Mouse (Mus musculus) retina, embryonic 14.5 days (tissue): Measurements from ENCODE around the gene Tll2.
A peak's percentile ranks its signal among the peaks of the same experiment; 100 is the strongest.

Experiments used
- DNase-seq: peaks from one replicate; pipeline ENCODE4 v3.0.0-alpha.2; 2015; ENCODE audit warnings: low spot score

The Tll2 gene

DNA sequence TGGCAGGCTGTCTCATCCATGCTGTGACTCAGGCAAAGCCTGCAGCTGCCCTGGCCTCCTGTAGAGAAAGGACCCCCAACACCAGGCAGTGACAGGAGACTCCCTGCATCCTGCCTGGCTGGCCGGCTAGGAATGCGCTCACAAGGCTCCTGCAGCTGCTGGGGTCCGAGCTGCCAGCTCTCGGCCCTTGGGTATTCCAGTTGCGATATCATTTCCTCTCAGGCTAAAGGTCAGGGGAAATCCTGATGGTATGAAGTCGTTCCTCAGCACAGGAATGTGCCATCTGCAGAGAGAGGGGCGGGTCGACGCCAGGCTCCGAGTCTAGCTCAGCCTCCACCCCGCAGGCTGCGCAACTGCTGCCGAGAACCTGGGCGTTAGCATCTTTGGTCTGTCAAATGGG lies 46.2 kb downstream of the Tll2 start:
- DNase-seq = no peak

DNA sequence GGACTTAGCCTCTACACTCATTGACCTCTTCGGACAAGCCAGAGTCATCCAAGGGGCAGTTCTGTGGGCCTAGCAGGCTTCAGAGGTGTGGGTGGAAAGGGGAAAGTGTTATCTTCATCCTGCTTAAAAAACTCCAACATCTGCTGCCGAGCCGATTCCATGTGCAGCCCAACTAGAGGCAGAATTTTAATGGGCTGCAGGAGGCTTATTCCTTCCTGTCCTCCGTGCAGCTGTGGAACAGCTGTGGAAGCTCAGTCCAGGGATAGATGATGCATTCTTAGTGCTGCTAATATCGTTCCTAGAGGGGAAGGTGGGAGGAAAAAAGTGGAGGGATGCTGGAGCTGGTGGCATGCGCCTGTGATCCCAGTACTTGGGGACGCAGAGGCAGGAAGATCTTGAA lies 52.0 kb downstream of the Tll2 start:
- DNase-seq = no peak

DNA sequence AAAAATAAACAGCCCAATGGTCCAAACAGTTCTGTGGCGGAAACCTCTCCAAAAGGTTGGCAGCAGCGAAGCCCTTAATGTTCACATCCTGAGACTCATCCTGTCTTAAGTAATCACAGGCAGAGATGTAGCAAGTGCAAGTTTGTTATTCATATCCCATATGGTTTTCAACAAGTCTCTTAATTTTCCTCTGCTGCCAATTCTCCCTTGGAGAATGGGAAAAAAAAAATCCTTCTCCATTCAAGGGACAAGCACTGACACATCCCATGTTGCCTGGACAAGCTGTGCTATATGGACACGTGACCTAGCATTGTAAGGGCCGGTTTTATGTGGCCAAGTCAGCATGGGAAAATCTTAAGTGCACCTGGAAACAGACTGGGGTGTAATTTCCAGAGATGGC lies 54.2 kb downstream of the Tll2 start:
- DNase-seq = no peak

DNA sequence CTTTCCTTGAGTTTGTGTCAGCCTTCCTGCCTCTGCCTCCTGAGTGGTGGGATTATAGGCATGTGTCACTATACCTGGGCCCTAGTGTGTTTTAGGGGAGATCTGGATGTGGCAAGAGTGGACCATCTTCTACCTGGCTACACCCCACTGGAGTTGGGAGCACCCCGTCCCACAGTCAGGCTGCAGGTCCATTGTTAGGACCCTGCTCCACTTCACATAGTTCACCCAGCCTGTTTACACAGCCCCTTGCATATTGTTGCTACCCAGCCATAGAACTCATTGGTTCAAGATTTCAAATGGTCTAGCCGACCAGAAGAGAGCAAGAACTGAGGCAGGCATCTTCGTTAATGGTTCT lies 54.6 kb downstream of the Tll2 start:
- no peak for DNase-seq

DNA sequence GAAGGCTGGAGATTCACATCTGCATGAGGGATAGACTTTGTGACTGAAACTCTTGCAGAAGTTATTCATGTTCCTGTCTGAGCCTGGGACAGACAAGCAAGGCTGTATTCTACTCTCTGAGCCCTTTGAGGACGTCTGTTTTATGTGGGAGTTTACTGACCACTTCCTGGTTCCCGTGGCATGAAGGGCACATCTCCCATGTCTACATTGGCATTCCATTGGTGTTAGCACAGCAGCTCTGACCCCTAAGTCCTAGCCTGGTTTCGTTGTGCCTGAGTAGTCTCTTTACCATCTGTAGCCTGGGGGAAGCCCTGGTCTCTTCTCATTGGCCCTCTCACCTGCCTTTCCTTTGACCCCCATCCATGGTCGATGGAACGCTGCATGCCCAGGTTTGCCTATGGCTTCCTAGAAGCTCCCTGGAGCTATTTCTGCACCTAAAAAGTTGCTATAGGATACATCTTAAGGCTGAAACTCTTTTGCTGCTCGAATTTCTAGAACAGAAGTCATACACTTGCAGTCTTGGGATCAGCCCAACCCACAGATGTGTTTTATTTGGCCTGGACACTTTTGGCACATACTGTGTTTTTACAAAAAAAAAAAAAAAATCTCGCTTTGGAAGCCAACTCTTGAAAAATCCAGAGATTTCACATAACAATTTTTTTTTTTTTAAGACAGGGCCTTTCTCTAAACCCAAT lies 55.2 kb downstream of the Tll2 start:
- no peak for DNase-seq

DNA sequence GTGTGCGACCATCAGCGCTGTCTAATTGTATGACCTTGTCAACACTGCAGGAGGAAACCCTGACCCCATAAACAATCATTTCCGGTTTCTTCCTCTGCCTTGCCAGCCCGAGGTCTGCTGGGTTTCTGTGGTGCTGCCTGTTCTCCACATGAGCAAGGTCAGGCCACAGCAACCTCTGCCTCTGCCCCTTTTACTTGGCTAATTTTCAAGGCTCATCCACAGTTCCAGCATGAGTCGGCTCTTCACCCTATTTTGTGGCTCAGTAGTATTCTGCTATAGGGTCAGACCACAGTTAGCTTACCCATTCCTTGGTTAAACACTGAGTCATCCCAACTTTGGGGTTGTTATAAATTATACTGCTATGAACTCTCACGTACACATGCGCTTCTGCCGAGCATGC lies 65.7 kb downstream of the Tll2 start:
- no peak for DNase-seq

DNA sequence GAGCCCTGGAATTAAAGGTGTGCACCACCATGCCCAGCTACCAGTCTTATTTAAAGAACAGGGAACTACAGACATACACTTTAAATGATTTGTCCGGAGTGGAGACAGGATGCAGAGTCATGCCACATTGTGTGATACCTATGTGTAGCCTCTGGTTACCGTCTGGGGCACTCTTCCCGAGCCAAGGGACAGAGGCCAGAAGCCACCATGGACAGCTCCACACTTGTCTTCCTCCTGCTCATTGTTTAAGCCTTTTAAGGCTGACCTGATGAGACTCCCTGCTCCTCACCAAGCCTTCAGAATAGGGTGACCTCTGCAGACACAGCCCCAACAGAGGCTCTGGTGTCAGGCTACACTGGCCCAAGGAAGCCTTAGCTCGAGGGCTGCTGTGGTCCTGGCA lies 67.0 kb downstream of the Tll2 start:
- no peak for DNase-seq

DNA sequence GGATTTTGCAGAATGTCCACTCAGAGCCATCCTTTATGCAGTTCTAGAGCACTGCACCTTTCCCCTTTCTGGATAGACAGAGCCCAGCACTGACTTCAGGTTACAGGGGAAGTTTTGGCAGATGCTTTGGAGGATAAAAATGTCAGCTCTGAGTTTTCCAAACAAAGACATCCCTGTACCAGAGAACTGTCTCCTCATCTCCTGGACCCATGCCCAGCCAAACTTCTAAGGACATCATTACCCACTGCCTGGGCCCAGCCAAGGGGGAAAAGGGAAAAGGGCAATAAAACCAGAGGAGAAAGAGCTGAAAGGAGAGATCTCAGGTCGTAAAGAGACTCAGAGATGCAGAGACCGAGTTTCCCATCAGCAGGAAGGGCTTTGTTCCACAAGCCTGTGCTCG lies 83.6 kb downstream of the Tll2 start:
- DNase-seq = no peak

DNA sequence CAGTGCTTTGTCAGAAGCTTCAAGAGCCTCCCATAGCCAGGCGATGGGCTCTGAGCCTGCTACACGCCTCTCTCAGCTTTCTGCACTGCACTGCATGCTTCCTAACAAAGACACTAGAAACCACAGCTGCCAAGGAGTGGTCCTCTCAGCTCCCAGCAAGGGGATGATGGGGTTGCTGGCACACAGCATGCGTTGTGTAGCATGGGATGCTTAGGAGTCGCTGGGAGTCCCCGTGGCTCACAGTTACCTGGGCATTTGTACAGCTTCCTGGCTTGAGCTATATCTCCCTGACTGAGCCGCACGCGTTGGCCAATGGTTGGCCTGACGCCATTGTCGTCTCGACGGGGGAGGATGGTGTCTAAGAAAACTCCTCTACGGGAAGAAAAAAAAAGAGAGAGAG lies 86.7 kb downstream of the Tll2 start:
- no peak for DNase-seq

DNA sequence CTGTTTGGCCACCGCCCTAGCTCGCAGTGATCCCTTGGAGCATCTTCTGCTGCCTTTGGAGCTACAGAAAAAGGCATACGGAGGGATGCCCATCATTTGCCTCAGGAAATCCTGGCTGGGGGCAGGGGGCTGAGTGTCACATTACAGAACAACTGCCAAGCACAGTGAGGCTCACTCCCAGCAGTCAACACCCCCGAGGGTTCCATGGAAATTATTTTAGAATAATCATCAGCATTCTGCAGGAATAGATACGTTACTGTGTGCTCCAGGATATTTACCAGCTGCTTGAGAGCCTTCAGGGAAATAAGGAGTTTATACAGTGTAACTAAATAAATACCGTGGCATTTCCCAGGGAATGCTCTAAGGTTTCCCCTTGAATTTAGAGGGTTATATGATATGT lies 88.3 kb downstream of the Tll2 start:
- no peak for DNase-seq

DNA sequence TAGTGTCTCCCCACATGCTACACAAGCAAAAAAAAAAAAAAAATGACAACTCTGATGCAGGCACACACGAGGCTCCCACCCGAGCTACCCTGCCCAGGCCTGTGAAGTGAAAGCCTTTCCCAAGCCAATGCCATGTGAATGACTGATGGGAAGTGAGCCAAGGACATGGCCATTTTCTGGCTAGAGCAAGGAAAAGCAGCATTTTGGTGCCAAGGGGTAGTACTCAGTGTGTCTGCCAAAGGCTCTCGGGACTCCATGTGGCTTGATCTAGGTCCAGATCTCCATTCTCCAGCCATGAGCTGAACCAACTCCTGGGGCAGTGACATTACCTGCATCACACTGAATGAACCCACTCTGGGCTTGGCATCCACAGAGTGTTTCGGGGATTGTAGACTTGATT lies 89.3 kb downstream of the Tll2 start:
- DNase-seq = no peak

DNA sequence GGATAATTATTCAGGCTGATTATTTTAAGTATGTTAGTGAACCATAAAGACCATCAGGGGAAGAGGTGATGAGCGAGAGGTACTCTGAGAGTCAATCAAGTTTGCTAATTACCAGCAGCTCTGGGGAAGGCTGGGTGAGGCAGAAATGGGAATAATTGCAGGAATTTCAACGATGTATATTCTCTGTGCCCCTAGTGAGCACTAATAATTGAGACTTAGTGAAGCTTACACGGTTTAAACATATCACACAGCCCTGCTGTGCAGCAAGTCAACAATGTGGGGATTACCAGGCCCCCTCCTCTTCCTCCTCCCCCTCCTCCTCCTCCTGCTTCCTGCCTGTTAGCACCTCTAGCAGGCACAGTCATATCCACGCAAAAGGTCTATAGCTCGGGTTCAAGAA lies 92.0 kb downstream of the Tll2 start:
- no peak for DNase-seq

DNA sequence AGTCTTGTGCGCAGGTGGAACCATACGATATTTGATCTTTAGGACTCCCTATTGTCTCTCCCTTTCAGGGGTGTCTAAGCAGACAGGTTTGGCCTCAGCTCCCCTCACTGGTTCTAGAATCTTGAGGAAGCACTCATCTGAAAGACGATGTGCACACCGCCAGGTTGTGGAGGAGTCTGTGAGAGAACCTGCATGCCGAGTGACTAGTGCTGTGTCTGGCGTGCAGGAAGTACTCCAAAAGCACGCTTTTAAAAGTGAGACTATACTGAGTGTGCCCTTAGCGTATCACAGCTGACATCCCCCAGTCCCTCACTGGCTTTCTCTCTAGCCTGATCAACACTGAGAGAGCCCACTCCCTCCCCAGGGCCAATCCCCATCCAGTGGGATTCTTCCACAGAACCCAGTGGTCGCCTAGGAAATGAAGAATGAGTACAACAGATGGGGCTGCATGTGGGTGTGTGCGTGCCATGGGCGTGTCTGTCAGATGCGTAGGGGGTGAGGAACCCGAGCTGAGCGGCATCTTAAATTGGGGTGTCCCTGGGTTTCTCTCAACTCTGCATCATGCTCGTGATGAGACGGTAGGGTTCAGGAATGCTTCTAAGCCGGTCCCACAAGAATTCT lies 92.6 kb downstream of the Tll2 start:
- no peak for DNase-seq

DNA sequence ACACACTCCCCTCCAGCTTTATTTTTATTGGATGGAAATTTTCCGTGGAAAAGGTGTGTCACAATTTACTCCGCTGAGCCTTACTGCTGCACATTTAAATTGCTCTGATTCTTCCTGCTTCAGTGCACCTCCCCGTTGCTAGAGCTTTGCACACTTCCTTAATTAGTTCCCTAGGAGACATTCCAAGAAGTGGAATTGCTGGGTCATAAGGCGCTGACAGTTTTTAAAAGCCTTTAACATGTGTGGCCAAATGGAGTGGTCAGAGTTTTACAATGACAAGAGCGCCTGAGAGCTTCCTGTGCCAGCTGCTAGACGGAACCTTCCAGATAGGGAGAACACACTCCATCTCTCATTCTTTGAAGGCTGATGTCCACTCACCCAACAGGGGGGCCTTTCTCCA lies 94.0 kb downstream of the Tll2 start:
- DNase-seq = no peak

DNA sequence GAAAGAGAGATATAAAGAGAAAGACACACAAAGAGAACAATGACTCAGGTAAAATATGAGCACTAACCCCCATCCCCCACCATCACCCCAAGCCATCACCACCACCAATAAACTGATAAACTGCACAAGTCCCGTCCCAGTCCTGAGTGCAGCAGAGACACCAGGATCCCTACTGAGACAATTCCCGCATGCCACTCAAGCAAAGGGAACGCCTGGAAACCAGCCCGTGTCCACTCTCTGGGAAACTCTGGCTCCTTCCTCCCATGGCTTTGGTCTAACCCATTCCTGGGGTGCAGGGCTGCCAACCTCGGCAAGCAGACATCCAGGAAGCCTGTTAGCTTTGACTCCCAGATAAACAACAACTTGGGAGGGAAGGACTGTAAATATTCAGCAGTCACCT lies 96.6 kb downstream of the Tll2 start:
- DNase-seq = no peak

DNA sequence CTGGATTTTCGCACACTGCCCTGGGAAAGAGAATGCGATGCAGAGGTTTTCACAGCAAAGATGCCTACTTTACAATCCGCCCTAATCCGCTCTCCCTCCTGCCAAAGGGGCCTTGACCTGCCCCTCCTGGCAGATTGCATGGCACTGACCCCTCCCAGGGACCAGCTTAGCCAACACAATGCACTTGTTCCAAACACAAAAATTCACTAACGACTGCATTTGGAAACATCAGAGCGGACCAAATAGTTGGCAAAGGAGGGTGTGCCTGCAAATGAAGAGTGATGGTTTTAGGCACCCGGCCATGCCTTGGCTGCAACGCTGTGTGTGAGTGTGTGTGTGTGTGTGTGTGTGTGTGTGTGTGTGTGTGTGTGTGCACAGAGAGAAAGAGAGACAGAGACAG lies 97.1 kb downstream of the Tll2 start:
- no peak for DNase-seq

DNA sequence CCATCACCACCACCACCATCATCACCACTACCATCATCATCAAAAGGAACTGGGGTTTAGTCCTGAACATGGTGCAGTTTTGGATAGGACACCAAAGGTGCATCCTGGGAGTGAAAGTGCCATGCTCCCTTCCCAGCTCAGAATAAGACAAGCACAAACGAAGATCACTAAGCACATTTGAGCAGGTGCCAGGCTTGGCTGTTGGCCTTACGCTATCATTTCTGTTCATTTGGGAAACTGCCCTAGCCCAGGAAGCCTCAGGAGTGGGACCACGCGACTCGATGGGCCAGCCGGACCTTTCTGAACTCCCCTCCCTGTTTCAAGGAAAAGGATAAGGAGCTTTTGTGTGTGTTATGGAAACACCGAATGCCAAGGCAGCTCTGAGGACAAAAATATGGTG lies 98.0 kb downstream of the Tll2 start:
- DNase-seq = no peak

DNA sequence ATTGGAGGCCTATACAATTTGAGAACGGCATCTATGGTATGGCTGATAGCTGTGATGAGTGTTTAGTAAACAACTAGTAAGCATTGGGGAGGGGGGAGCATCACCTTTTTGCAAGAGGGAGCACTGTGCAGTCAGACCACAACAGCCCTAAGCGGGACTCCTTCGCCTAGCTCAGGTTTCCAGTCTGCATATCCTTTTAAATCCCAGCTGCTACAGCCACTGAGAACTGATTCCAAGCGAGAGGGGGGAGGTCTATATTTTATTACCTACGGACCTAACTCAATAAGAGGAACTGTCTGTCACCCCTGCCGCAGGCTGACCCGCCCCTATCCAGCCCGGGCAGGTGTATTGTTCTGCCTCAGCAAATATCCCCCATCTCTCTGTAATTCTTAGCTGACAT lies 99.1 kb downstream of the Tll2 start:
- DNase-seq = no peak

DNA sequence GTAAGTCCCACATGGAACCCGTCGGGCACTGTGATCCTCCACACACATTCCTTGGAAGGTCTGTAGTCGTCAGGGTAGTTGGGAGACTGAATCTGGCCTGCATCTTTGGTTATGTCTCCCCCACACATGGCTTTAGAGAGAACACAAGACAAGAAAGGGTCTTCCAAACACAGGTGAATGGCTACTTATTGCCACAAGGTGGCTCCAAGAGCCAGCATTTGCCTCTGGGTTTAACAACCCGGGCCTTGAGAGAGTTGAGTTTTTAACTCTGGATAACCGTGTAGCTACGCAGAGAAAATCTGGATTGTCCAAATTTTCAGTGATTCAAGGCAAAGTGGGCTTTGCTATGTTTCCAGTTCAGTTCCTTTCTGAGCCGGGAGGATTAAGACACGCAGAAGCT lies 101.7 kb downstream of the Tll2 start:
- DNase-seq = peak; percentile 72

DNA sequence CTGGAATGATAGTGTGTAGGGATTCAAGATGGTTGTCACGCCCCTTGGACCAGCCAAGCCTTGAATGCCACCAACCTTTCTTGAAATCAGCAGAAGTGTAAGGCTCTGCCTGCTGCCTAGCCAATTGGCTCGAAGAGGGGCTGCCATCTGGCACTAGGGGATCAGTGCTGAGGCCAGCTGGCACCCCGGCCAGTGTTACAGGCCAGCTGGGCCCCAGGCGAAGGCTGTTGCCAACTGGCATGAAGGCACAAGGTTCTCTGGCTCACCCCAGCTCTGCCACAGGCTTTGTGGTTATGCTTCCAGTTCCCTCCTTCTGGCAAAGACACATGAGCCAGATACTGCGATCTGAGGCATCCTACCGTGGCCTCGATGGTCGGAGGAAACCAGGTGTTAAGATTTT lies 105.2 kb downstream of the Tll2 start:
- DNase-seq = no peak

DNA sequence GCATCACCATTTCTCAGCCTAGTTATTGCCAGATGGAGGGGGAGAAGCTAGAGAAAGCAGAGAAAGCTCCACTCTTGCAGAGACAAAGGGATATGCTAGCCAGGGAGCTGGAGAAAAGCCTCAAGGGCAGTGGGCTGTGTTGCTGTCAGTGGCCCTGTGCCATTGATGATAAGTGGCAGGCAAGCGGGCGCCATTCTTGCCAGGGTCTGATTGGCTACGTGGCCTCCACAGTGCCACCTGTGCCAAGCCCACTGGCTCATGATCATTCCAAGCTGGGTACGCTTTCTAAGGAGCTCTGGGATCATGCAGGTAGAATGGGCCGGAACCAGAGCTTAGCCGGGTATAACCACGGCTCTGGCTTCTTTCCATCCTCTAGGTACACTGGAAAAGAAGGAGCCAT lies 105.8 kb downstream of the Tll2 start:
- DNase-seq = no peak

DNA sequence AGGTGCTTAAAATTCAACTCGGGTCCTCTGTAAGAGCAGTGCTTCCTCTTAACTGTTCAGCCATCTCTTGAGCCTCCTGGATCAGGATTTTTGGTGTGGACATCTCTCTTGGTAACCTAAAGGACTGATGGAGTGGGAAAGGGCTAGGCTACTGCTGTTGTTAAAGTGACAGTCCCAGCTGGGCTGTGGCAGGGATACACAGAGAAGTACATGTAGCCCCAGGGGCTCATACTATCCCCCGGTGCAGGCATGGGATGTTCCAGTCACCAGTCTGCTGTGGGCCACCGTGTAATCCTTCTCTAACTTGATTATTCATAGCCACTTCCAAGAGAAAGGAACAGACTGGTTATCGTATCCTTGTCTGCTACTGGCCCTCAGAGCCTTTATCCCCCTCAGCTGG lies 109.6 kb downstream of the Tll2 start:
- DNase-seq = no peak

DNA sequence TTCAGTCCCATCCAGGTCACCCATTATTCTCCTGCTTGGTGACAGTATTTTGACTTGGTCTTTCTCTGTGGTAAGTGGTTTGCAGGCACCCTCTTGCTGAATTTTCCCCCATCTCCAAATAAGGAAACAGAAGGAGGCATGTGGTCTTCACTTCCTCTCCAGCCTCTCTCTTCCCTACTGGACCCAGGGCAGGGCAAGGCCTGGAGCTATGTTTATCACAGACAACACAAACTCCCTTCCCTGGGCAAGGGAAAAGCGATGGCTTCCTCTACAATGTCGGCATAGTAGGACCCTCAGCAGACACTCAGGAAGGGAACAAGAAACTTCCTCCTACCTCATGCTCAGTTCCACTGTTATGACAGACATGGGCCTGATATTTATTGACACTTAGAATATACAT lies 114.7 kb downstream of the Tll2 start:
- no peak for DNase-seq

DNA sequence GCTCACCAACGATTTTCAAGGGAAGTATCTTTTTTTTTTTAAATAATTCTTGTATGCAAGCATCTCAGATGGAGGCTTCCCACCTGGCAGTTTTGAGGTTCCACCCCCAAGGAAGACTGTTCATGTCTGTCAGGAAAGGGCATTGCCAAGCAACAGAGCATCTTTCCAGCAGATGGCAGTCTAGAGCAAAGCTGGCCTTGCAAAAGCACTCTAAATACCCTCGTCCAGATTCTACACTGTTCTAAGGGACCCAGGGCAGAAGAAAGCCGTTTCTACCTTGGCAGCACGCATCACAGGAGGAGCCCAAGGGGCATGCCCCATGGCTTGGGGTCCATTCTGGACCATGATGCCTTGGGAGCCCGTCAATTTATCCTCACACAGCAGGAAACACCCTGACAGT lies 116.8 kb downstream of the Tll2 start:
- peak; percentile 89 for DNase-seq

DNA sequence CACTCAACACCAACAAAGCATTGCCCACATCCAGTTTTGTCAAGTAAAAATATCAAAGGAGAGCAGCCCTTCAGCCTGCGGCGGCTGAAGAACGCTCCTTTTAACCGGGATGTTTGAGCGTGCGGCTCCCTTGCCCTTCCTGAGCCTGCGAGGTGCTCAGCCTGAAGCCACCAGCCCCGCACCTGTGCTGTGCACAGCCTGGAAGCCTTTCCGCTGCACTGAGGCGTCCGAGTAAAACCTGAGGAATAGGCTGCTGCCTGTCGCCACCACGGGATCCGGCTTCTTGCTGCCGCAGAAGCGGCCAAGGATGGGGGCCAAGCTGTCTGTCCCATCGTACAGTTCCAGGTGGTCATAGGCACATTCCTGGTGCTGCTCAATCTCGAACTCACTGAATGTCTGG lies 118.1 kb downstream of the Tll2 start:
- no peak for DNase-seq
